Mouse (Mus musculus) natural killer cell, adult 2 months (primary cell): Measurements from ENCODE around the gene Wbp2nl.

Experiments
- DNase-seq, 2 experiments: peaks; one replicate each; pipeline ENCODE4 v3.0.0; 2022; ENCODE audit warnings: low spot score in 2 of 2

Wbp2nl gene

GRCm38 (mm10) chr15:82298764-82299561 is at the start of gene Wbp2nl:
Wbp2nl (plus strand) TSS chr15:82298954.
- no peak for DNase-seq

GRCm38 (mm10) chr15:82251579-82251978 is 47.2 kb upstream of the Wbp2nl start:
- DNase-seq, result no peak

DNA sequence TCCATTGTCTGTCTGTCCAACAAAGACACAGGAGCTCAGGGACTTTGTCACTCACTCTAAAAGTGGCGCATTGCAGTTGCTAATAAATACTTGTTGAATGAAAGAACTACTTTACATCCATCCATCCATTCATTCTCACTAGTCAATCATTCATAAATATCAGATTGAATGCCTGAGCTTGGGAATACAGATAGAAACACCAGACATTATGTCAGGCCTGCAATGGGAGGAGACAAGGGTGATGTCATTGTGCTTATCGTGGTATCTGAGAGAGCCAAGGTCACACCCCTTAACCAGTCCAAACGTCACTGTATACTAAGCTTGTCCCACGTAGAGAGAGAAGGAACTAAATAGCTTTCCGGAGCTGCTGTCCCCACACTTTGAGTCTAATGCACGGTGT is 46.7 kb upstream of the Wbp2nl start, which contains the start of gene 1500009C09Rik:
Gene 1500009C09Rik (plus strand): TSS at position 301 of the 400 bp plus-strand sequence.
- no peak for DNase-seq

DNA sequence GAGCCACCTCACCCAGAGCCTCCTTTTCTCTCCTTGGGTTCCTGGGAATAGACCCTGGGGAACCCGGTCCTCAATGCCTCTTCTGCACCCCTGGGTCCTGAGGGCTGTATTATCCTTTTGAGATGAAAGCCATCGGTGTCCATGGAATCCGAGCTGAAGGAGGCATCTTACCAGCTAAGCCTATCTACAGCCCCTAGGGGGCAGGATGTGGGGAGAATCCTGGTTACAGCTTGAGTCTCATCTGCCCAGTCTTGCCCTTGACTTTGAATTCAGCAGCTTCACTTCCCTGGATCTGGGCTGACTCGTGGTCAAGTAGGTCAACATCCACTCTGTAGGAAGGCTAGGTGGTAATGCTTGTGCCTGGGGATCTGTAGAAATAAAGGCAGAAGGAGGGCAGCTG is 43.5 kb upstream of the Wbp2nl start:
- DNase-seq, result no peak

DNA sequence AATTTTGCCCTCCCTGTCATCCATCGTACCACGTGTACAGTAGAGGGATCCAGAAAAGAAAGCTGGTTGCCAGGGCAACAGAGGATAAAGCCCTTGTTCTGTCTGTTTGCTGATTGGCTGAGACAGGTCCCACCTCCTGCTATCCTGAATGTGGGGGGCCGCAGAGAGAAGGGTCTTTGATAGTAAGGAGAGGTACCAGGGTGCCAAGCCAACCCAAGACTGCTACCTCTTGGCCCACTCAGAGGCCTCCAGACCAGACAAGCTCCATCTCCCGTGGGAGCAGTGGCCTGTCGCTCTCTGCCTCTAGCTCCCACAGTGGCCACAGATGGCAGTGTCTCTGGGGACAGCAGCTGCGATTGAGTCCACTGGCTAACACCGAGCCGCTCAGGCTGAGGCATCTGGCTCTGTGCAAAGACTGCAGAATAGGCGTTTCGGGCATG is 42.8 kb upstream of the Wbp2nl start:
- DNase-seq, result no peak

- DNase-seq, result peak; percentile 56 to 78
These were observed 39.2 kb upstream of the Wbp2nl start for GRCm38 (mm10) chr15:82259510-82259909.

DNA sequence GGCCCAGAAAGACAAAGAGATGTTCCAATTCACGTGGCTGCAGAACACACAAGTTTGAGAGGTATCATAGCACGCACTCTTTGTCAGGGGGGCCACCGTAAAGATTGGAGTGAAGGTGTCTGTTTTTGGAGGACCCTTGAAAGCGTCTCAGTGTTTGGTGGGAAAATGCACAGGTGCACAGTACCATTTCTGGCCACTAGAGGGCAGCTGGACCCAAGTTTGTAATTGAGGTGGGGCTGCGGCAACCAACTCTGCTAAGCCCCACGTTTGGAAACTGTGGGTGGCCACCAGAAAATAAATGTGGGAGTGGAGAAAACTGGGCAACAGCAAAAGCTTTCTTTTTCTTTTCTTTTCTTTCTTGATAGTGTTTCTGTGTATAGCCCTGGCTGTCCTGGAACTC is 32.4 kb upstream of the Wbp2nl start:
- DNase-seq, result peak; percentile 42 to 62

GRCm38 (mm10) chr15:82268185-82268584 is 30.6 kb upstream of the Wbp2nl start:
- no peak for DNase-seq

- DNase-seq, result no peak
These were observed 30.0 kb upstream of the Wbp2nl start for GRCm38 (mm10) chr15:82268783-82269182.

GRCm38 (mm10) chr15:82271201-82271600 is 27.6 kb upstream of the Wbp2nl start:
- DNase-seq, result peak in 1 of 2 experiments; percentile 34

DNA sequence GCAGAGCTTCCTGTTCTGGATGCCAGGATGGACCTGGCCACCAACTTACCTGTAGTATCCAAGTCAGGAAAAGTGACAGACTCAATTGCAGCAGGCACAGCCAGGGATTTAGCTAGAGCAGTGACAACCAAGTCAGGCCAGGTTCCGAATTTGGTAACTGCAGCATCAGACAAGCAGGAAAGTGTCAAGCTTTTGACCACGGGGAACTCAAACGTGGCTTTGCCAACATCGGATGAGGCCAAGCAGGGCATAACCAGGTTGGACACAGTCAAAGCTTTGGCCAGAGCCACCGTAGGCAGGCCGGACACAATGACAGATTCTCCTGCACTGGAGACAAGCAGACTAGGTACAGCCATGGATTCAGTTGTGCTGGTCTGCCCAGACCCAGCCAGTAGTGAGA is 26.5 kb upstream of the Wbp2nl start:
- no peak for DNase-seq

GRCm38 (mm10) chr15:82274593-82274926 is 24.2 kb upstream of the Wbp2nl start, which contains the start of gene Sept3:
Sept3 (plus strand) TSS chr15:82274893.
- no peak for DNase-seq

- DNase-seq, result no peak
These were observed 23.5 kb upstream of the Wbp2nl start for GRCm38 (mm10) chr15:82274927-82275901.

DNA sequence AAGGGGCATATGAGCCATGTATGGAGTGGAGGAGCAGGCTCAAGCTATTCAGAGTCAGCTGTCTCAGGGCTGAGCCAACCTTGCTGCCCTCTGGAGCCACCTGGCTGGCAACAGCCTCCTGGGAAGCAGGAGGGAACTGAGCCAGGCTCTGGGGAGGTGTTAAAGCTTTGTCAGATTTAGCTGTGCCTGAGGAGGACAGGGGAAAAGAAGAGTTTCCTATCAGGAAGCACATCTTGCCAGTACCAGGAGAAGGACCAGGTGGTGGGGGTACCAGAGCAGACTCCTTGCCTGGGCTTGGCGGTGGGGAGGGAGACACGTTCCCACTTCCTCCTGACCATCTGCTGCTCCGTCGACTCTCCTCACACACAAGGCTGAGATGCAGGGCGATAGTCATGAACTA is 21.2 kb upstream of the Wbp2nl start:
- no peak for DNase-seq

GRCm38 (mm10) chr15:82280638-82281037 is 18.1 kb upstream of the Wbp2nl start:
- no peak for DNase-seq

DNA sequence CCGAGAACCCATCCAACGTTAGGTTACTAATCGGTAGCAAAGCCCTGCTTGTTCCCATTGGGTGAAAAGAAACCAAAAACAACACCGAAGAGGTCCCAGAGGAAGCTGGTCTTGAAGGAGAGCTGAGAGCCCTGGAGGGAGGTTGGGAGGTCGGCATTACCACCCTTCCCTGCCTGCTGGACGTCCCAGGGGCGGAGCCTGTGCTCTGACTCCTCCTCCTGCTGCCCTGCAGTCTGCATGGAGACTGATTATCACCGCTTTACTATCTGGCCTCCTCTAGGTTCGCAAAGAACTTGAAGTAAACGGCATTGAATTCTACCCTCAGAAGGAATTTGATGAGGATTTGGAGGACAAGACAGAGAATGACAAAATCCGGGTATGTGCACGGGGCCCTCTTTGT is 12.6 kb upstream of the Wbp2nl start:
- no peak for DNase-seq

DNA sequence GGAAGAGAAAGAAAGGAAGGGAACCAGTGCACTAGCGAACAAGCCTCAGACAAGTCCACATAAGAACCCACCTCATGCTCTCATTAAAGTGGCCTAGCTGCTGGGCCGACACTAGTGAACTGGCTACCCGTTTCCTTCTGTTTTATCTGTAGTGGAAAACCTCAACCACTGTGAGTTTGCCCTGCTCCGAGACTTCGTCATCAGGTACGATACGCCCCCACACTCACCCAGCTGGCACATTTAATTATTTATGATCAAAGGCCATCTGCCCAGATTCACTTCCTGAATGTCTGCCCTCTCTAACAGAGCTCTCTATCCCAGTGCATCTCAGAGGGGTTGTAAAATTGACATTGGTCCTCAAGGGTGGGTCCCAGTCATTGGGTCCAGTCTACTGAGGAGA is 8.5 kb upstream of the Wbp2nl start:
- no peak for DNase-seq

GRCm38 (mm10) chr15:82292851-82293250 is 5.9 kb upstream of the Wbp2nl start:
- no peak for DNase-seq

DNA sequence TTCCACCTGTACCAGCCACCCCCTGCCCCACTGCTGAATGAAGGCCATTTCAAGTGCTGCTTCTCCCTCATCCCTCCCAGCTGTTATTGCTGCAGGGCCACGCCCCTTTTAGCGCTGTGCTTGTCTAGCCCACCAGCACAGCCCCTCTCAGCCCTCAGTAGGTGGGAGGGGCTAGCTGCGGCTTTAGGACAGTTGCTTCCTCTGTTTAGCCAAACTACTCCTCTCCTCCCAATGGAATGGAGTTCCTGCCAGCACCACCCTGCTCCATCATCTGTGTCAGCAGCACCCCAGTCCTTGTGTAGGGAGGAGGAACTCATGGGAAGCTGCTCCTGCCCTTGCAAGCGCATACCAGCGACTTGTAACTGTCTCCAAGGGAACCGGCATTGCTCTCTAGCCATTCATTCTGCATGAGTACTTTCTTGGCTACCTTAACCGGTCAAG is 5.5 kb upstream of the Wbp2nl start:
- DNase-seq, result no peak

GRCm38 (mm10) chr15:82294059-82294458 is 4.7 kb upstream of the Wbp2nl start:
- no peak for DNase-seq

- DNase-seq, result no peak
These were observed 8.4 kb downstream of the Wbp2nl start for GRCm38 (mm10) chr15:82307107-82307506.

DNA sequence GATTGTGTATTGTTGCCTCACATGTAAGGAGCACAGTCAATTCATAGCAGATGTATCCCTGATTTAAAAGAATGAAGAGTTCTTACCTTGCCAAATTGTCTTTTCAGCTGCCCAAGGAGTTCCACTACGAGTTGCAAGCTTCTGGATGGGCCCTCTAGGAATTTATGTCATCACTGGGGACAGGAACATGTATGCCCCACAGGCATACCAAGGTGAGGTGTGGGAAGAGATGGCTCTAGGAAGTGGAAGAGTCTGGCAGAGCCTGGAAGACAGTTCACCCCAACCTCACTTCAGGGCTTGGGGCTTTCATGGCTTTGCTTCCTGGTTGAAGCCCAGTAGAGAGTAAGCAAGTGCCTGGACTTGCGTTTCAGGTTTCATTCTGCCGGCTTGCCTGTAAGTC is 9.7 kb downstream of the Wbp2nl start:
- no peak for DNase-seq
